Mouse (Mus musculus) monocyte, adult 5-6 weeks (primary cell): ENCODE measurements at regions not wholly inside any gene's neighbourhood (a gene's known extent, or its start where the extent isn't known, plus 50 kb on each side); places are given as distances from the start of the nearest gene placed in this dataset.
"Not testable (repeated sequence)": the region's sequence is repeated elsewhere in the genome, so short reads cannot be mapped to it uniquely, and the experiment has no call there.

Experiments
- ATAC-seq: fragments of 153-309, 156-312 bp; replicated peaks from 2 replicates; pipeline ENCODE4 v1.8.0; 2017; ENCODE audit warnings: mild to moderate bottlenecking; ENCODE audit not compliant: low TSS enrichment, insufficient number of reproducible peaks, severe bottlenecking, poor library complexity, low FRiP score

DNA sequence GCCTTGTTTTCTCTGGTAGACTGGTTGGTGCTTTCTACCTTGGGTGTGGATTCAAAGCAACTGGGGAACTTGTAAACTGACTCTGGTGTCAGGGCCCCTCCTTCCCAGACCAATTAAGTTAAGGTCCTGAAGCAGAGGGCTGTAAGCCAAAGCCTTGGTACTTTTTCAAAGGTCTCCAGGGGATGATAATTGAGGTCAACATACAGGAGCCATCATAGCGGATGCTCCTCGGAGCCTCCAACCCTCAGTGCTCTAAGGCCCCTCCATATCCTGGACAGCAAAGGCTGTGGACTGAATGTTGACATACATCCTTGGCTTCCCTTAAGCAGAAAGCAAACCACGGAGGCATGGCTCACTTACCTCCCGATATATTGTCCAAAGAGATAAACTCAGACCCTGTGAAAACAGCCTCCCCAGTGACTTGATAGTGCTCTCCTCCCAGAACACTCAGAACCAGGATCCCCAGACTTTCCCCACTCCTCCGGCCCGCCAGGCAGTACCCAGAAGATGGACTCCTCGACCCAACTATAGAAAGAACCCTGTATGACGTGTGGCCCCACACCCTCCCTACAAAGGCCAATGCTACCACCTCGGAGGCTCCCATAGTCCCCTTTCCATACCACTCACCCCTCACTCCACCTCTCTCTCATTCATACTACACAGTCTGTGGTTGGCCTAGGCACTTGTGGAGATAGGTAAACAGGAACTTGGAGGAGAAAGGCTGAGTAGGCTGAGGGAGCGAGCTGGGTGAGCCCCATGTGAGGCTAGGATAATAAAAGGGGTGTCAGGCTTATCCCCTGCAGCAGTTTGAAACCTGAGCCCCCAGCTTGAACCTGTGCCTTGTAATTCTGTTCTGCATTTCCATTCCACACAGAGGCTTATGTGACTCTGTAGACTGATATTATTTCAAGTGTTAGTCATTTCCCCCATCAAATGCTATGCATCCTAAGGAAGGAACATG lies 118.8 kb upstream of the Arid1b start:
- no peak for ATAC-seq

DNA sequence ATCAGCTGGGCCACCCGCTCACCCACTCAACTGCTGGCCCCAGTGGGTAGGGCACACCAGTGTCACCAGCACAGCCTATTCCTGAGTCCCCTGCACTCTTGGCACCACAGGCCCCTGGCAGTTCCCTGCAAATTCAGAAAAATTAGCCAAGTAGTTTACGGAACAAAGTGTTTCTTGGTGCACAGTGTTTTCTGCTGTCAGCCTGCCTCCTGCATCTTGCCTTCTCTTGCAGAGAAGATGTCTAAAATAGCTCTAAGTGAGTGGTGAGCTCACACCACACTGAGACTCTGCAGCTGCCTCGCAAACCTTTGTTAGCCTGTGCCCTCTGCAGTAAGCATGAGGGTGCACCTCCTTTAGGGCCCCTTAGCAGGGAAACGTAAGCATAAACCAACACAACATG lies 117.7 kb upstream of the Arid1b start:
- ATAC-seq, result no peak

- ATAC-seq, result no peak
Measured at GRCm38 (mm10) chr17:4881473-4881872, 112.7 kb upstream of the Arid1b start.

DNA sequence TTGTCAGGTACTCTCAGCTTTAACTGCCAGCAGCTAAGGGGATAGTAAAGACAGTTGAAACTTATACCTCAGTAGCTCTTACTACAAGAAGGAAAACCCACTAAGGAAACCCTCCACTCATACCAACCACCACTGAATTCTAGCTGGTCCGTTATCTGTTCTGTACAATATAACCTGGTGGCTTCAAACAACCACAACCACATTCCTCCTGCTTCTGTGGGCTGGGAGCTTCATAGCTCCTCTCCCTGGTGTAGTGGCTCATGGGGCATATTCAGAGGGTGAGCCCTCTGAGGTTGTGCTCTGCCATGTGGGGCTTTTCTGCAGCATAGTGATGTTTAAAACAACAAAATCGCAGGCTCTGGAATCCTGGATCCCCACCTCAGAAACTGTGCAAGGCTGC lies 110.0 kb upstream of the Arid1b start:
- no peak for ATAC-seq

DNA sequence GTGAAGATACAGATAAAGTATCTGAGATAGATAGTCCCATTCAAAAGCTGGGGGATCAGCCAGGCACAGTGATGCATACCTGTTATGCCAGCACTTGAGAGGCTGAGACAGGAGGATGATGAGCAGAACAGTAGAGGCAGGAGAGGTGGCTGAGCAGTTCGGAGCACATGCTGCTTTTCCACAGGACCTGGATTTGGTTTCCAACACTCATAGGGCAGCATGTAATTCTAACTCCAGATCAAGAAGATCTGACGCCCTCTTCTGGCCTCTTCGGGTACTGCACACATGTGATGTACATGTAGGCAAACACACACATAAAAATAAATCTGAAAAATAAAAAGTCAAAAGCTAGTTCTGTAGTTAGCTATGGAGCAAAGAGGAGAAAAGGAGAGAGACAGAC lies 109.4 kb upstream of the Arid1b start:
- no peak for ATAC-seq

- ATAC-seq, result not testable (repeated sequence)
Measured at GRCm38 (mm10) chr17:4887331-4887730, 106.8 kb upstream of the Arid1b start.

DNA sequence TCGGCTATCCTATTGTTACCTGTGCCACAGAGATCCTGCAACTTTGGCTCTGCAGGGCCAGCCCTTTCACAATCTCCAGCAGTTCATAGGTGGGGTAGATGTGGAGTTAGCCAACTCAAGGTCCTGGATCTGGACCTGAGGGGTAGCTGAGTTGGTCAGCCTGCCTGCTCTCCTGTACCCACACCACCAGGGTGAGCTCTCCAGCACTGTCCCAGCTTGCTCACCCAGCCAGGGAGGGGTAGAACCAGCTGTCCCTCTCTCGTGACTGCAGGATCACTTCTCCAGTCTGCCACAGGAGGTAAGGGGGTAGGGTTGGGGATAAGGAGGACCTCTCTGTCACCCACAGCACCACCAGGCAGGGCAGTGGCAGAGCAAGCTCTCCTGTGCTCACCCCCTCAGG lies 104.6 kb upstream of the Arid1b start:
- ATAC-seq, result peak; percentile 31; the same call in 1 of the 2 replicates

- ATAC-seq, result no peak
Measured at GRCm38 (mm10) chr17:4890131-4890530, 104.0 kb upstream of the Arid1b start.

DNA sequence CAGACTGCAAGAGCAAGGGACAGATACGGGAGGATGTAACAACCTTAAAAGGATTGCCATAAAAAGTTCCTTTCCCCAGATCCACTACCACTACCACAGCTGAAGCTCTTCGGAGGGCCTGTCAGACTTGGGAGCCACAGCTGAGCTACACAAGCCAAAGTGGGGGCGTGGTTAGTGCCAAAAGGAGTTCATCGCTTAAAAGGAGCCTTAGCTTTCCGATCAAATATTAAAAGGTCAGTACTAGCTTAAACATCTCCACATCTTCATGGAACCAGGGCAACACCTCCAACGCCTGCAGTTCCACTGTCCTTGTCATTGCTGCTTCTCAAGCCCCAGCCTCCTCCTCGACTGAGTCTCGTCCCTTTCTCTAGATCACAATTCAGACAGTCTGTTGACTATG lies 102.6 kb upstream of the Arid1b start:
- no peak for ATAC-seq

- not testable (repeated sequence) for ATAC-seq
Measured at GRCm38 (mm10) chr17:4894756-4895330, 99.3 kb upstream of the Arid1b start.

GRCm38 (mm10) chr17:4903129-4903528 lies 91.0 kb upstream of the Arid1b start:
- ATAC-seq, result no peak

- ATAC-seq, result no peak
Measured at GRCm38 (mm10) chr17:4906504-4906903, 87.6 kb upstream of the Arid1b start.

DNA sequence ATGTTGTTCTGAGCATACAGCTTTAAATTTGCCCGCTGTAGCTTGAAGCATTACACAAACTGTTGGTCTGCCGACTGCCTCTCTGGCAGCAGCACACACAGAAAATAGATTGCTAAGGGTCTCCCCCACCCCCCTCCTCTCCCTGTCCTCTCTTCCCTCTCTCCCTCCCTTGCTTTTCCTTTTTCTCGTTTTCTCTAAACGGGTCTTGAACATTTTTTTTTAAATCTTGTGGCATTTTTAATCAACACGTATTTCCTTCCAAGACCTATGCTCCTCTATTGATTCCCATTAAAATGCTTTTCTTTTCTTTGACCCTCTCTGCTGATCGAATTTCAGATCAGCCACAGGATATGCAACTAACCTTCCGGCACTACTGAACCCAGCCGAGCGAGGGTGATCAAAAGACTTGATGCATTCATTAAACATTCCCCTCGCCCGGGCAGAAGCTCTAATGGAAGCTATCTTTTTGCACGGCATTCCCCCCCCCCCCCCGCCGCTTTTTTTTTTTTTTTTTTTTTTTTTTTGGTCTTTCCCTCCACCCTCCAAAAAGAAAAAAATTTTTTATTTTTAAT lies 86.9 kb upstream of the Arid1b start:
- ATAC-seq, result no peak

GRCm38 (mm10) chr17:4907841-4908571 lies 86.1 kb upstream of the Arid1b start:
- peak; percentile 60 for ATAC-seq

GRCm38 (mm10) chr17:4908572-4908965 lies 85.6 kb upstream of the Arid1b start:
- ATAC-seq, result 0 out of 2 replicates have a peak, but pooled peaks have one; percentile 3

DNA sequence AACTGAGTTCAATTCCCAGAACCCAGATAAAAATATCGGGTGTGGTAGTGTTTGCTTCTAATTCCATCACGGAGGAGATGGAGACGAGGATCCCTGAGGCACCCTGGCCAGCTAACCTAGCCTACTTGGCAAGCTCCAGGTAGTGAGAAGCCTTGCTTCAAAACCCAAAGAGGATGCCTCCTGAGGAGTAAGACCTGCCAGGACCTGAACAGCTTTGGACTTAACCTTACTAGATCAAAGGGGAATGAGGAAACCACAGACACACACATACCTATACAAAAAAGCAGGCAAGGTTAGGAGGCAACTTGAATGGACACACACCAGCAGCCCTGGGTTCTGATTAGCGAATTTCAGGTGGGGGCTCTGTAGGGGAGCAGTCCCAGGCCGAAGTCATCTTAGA lies 84.0 kb upstream of the Arid1b start:
- no peak for ATAC-seq

- ATAC-seq, result no peak
Measured at GRCm38 (mm10) chr17:4913001-4913400, 81.1 kb upstream of the Arid1b start.

DNA sequence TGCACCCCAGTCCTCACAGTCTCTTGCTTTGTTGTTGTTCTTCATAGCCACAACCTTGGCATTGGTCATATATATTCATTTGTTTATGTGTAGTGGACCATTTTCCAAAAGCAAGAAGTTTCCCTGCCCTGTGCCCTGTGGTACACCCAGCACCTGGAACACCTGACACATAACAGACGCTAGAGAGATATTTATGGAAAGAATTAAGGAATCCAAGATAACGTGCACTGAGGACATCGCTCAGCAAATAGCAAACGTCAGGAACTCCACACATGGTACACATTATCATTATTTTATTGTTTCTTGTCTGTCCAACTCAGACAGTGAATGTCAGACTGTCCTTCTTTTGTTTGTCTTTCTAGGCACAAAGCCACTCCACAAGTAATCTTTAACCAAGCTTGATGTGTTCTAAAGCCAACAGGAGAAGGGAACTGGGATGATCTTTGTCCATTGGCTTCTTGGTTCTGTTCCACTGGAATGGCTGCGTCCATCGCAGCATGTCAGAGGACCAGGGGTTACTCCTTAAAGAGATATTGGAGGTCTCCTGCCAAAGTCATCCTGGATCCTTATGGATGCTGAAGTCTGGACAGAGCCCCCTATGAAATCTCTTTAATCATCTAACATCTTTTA lies 74.2 kb upstream of the Arid1b start:
- ATAC-seq, result no peak

- ATAC-seq, result no peak
Measured at GRCm38 (mm10) chr17:4921121-4921520, 73.0 kb upstream of the Arid1b start.
